Mouse (Mus musculus): ENCODE results near the gene Ntsr2.

Gene Ntsr2

DNA sequence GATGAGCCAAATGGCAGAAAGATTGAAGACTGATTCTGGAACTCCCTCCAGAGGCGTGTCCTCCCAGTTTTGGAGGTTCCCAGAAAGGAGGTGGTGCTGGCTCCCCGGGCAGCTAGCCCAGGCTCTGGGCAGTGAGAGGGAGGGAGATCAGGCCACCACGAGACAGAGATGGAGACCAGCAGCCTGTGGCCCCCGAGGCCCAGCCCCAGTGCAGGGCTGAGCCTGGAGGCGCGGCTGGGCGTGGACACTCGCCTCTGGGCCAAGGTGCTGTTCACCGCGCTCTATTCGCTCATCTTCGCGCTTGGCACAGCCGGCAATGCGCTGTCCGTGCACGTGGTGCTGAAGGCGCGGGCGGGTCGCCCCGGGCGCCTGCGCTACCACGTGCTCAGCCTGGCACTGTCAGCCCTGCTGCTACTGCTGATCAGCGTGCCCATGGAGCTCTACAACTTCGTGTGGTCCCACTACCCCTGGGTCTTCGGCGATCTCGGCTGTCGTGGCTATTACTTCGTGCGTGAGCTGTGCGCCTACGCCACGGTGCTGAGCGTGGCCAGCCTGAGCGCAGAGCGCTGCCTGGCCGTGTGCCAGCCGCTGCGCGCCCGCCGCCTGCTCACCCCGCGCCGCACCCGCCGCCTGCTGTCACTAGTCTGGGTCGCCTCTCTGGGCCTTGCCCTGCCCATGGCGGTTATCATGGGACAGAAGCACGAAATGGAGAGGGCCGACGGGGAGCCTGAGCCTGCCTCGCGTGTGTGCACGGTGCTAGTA lies at the start of gene Ntsr2:
Ntsr2 (plus strand) TSS at position 51 of the 762 bp plus-strand sequence.
- DNase-seq: peak; percentile 15

DNA sequence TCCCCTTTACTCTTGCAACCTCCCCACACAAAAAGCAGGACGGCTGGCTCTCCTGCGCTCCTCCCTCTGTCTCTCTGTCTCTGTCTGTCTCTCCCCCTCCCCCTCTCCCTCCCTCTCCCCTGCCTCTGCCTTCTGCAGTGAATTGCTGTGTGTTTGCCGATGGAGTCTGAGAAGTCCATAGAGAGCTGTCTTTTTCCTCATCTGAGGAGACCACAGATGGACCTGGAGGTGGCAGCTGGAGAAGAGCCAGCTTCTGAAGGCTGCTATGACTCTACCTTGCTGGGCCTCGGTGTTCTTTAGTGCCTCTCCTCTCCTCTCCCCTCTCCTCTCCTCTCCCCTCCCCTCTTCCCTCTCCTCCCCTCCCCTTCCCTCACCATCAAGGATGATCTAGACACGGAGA lies 47.6 kb upstream of the Ntsr2 start:
- DNase-seq: no peak

DNA sequence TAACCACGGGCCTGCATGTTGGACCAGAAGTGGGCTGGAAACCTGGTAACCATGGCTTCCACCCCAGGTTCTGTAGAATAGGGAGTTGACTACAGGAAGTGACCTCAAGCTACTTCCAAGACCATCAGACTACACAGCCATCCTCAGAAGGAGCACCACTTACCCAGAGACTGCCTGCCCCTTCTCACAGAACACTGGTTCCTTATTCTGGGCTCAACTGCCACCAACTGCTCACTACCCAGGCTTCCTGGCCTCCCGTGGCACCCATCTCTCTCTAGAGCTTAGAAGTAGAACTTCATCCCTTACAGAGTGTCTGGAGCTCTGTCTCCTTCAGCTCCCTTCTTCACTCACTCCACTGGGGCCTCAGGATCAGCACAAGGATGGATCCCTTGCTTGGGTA lies 42.2 kb upstream of the Ntsr2 start, which contains the start of gene Lpin1:
Lpin1 (minus strand) TSS at position 31 of the 400 bp plus-strand sequence.
- DNase-seq: no peak

DNA sequence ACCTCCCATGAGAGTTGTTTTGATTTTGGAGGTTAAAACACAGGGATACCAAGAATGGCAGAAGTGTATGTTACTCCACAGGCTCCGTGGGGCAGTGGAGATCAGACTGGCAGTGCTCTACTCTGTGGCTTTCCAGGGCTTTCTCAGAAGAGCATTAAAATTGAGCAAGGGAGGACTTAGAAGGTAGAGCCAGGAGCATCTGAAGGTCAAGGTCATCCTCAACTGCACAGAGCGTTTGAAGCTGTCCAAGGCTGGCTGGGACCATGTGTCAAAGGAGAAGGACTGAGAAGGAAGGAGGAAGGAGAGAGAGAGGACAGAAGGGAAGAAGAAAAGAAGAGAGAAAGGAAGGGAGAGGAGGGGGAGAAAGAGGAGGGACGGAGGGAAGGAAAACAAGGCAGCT lies 38.6 kb upstream of the Ntsr2 start:
- DNase-seq: no peak

DNA sequence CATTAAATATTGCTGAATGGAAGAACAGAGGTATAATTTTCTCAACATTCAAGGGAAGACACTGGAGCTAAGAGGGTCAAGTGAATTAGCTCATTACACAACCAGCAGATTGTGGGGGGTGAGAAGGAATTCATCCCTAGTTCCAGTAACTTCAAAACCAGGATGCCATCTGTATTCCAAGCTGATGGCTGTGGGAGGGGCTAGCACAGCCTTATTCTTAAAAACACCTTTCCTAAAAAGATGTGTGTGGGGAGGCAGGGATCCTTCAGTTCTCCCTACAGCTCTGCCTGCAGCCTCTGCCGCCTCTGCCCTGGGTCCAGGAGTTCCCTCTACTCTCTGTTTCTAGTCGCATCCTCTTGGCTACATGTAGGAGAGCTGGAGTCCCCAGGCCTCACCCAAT lies 37.4 kb upstream of the Ntsr2 start:
- DNase-seq: no peak

DNA sequence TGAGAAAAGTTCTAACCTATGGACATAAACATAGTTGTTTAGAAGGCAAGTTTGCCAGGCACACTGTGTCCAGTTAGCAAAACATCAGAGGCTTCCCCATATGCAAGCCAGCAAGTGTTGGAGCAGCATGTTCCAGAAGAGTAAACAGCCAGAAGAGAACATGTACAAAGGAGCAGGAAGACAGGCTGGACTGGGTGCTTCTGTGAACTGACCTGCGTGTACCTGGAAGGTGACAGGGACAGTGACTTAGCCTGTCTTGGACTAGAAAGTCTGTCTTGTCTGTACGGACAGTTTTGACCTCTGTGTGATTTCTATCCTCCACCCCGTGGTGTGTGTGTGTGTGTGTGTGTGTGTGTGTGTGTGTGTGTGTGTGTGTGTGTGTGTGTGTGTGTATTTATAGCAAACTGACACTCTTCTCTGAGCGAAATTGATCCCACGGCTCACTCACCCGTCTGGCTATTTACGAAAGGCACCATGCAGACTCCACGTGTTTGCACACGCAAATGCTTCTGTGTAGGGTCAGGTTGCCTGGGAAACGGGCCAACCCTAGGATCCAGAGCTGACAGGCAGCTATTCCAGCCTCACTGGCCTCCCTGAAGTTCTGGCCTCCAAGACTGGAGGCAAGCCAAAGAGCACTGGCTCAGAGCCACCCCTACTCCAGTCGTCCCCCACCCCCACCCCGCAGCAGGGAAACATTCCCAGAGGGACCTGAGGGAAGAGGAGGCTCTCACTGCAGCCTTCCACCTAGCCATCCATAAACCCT lies 34.5 kb upstream of the Ntsr2 start:
- peak; percentile 44 for DNase-seq

DNA sequence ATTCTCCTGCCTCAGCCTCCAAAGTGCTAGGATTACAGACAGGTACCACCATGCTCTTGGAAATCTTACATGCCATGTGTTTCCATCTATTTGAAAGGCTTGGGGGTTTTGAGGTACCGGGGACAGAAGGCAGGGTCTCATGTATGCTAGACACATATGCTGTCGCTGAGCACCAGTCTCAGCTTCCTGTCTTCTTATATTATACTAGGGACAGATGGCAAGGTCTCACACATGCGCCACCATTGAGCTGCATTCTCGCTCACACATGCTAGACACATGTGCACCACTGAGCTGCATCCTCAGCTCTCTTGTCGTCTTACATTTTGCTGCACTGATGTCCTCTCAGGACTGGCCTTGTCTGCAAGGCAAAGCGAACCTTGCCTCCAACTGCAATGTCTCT lies 33.7 kb upstream of the Ntsr2 start:
- DNase-seq: no peak

DNA sequence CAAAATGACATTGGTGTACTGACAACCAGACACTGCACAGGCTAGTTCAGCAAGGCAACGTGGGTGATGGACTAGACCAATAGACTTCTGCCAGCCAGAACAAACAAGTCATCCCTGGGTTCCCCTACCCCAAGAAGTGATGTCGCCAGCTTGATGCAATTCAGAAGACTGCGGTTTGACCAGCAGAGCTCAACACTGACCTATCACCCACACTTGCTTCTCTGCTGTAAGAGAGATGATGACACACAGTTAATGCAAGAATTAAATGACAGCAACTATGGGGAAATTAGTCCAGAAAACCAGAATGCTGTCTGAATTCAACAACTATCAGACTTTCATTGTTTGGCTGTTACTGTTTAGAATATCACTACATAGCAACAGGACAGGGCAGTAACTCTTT lies 33.0 kb upstream of the Ntsr2 start:
- DNase-seq: no peak

DNA sequence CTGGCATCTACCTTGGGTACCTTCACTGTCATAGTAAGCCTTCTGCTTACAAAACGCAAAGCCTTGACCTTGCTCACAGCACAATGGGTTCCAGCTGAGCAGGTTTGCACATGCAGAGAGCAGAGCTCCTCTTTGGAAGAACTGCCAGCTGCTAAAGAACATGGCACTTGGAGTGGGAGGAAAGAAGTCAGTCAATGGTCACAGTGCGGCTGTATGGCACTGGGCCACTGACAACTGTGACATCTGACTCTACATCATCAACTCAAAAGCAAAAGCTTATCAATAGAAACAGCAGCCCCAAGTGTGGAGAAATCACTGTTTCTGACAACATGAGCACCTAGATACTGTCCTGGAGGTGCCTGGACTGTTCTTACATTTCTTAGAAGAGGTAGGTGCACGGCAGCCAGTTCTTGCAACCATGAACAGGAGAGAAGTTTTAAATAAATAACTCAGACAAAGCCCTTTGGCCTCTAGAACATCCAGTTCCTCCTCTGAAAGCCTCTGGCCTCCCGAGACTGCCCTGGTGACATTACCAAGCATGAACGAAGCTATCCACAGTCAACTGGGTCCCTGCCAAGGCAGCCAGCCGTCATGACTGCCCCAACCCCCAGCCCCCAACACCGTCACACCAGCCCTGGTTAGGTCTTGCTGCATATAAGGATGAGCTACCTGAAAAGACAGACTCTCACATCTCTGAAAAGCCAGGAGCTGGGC lies 22.9 kb upstream of the Ntsr2 start:
- DNase-seq: no peak

DNA sequence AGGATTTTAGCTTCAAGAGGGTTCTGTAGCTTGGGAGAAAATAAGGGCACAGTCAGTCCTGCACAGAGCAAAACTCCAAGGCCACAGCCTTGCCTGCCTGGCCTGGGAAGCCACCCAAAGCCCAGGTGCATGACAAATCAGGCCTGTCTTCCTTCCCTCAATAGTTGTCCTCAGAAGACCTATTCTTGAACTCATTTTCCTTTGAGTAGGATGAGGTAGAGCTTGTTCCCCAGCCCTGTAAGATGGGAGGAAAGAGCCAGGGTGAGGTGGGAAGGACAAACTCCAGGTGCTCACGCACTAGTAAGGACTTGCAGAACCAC lies 22.4 kb upstream of the Ntsr2 start:
- no peak for DNase-seq

DNA sequence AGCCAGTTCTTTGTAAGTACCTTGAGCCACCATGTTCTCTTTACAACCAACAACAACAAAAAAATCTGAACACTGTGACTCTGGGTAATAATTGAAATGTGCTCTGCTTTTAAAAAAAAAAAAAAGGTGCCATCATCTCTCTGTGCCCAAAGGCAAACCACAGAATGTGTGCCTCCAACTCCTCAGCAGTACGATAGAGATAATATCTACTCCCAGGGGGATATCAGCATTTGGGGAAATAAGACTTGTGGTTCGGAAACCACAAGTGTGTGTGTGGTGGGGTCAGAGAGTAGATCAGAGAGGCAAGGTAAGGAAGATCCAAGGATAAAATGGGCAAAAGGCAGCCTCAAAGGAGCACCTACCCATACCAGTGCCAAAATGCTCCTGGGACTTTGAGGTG lies 21.8 kb upstream of the Ntsr2 start:
- DNase-seq: no peak

DNA sequence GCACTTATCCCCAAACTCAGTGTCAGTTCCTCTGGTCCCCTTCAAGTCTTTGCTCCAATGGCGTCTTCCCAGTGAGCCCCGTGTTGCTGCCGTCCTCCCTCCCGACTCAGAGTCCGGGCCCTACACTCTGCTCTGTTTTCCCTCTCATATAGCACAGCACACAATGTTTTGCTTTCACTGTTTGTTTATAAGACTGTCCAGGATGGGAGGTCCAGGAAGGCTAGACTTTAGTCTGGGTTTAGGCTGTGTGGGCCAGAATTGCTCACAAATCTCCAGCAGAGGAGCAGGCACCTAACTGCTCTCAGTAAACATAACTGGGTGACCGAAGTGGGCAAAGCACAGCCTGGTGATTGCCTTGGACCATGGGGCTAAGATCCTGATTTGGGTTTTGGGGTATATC lies 19.9 kb upstream of the Ntsr2 start:
- DNase-seq: no peak

DNA sequence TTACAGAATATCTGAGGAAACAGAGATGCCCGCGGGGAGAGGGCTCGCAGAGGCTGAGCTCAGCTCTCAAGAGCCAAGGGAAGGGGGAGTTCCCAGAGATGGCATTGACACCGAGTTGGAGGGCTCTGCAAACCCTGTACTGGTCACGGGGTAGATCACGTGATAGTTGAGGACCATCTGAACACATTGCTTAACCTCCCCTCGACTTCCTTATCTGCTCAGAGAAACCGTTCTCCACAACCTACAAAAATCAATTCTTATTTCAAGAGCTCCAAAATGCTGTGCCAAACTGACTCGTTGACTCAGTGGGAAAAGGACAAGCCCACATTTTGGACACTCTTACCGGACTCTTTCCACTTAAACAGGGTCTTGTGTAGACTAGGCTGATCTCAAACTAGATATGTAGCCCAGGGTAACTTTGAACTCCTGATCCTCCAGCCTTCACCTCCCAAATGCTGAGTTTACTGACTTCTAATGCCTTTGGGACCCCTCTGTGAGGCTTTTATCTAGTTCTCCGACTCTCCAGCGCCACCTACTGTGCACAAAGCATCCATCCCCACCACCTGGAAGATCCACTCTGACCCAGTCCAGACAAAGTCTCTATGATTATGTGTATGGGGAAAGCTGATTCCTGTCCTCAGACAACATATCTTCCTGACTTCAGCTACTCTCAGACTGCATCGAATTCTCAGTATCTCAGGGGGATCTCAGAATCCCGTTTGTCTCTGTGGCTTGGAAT lies 18.9 kb upstream of the Ntsr2 start:
- DNase-seq: peak; percentile 26

DNA sequence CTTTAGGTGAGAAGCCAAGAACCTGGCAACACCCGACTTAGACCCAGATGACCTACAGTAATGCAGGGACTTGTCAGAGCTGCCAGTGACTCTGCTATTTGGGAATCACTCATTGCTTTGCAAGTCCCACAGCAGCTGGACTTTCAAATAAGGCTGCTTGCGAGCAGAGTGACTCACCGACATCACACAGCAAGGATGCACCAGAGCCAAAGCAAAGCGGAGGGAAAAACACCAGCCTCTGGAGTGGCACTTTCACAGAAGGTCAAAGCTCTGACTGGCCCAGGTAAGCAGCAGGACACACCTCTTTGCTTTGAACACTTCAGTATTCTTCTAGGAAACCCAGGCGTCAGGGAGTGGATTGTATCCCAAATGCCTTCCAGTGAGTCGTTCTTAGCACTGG lies 17.4 kb upstream of the Ntsr2 start:
- no peak for DNase-seq

DNA sequence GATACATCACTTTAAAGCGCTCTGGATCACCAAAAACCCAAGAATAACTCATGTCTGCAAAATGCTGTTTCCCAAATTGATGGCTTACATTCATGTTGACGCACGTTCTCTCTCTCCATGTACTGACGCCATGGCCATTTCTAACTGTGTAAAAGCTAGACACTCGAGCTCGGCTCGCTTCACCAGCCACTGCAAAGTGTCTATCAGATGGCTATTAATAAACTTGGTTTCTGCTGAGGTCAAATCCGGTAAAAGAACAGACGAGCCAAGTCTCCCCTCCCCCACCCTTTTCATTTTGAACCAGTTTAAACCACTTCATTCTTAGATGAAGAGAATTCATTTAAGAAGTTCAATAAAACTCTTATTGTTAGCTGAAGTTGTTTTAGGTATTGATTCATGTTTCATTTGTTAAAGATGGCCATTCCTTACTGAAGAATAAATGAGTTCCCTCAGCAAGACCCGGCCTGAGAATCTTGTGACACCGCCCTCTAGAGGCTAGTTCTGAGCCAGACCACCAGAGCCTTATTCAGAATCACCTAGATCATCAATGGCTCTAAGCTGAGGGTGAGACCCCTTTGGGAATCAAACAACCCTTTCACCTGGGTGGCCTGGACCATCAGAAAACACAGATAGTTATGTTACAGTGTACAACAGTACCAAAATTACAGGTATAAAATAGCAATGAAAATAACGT lies 14.0 kb upstream of the Ntsr2 start:
- no peak for DNase-seq

DNA sequence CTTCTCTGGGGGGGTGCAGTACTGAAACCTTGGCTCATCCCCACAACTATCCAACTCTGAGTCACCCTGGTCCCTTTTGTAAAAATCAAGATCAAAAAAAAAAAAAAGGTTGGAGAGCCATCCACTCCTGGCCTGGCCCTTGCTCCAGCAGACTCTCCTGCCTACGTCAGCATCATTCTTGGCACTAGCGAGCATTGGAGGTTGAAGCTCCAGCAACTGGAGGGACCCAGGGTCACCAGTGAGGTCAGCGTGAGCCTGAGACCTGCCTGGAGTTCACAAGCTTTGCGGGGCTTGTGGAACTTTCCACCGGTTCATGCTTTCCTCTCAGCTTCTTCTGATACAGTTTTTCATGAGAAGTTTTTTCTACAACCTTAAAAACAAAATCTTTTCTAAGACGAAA lies 13.1 kb upstream of the Ntsr2 start:
- no peak for DNase-seq

DNA sequence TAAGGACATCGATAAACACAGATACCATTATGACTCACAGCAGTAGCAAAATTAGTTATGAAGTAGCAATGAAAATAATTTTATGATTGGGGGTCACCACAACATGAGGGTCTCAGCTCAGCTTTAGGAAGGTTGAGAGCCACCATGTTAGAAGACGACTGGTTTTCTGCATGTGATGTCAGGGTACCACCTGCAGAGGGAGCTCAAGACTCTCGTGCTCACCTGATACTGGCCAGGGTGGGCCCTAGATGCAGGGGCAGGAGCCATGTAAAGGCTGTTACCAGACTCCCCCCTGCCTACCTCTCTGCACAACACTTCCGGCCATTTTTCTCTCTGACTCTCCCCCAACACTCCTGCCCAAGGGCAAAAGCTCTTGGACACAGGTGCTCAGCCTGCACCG lies 11.2 kb upstream of the Ntsr2 start:
- no peak for DNase-seq

DNA sequence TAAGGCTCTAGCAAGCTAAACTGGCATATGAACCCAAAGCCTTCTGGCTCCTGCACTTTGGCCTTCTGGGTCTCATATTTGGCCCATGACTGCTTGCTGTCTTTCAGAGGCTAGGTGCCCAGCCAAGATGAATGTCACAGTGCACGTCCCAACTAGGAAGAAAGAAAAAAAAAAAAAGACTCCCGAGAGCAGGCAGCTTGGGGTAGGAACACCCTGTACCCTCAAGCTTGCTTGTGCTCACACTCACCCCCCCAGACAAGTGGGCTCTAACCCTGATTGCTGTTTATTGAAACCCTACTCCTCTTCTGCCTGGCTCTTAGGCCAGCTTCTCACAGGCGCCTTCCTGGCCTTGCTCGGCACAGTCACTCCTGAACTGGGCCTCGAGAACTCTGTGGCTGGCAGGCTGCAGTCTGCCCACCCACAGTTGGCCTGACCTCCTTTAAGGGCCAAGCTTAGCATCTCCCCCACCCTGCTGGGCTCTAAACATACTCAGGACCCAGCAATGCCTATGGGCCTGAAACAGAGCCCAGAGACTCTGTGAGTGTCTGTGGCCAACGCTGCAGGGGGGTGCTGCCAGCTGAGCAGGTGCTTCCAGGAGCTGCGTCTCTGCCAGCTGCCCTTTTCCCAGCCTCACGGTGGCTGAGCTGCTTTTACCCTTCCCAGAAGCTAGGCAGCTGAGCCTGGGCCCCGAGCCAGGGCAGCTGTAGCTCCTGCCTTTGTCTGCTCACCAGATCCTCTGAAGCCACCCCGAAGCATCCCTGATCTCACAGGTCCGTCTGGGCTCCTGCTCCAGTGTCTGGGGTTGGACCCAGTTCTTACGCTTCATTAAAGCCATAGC lies 9.5 kb upstream of the Ntsr2 start:
- no peak for DNase-seq

DNA sequence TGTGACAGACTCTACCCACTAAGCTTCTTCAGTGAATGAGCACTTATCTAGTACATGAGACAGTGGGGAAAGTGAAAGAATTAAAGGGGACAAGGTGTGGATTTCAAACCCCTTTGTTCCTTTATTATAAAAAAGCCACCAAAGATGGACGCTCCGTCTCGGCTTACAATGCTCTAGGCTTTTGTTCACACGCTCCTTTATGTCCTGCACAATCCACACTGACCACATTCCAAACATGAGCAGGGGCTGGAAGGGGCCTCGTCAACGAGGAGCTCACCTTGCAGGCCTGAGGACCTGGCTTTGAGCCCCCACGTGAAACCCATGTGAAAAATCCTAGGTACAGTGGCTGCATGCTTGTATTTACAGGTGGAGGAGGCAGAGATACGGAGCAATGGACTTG lies 8.5 kb upstream of the Ntsr2 start:
- DNase-seq: no peak

DNA sequence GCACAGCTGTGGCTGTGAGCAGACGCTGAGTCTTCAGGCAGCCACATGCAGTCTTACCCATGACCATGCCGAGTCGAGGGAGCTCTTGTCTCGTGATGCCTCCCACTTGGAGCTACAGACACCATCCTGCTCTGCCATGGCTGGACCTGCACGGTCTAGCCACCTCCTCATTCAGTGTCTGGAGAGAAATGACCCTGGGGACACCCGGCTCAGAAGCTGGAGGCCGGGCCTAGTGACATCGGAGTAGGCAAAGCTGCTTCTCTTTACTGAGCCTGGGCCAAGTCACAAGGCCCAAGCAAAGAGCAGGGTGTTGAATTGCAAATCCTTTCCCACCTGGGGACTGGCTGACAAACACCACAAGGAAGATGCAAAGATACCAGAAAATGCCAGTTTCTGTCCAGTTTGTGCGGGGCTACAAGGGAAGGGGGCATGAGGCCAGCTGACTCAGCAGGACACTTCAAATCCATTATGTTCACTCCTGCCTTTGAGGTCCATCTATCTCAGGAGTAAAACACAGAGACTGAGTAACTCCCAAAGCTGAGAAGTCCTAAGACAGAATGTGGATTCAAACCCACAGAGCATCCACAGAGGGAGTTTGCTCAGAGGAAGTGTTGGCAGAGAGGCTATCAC lies 6.3 kb upstream of the Ntsr2 start:
- DNase-seq: no peak

DNA sequence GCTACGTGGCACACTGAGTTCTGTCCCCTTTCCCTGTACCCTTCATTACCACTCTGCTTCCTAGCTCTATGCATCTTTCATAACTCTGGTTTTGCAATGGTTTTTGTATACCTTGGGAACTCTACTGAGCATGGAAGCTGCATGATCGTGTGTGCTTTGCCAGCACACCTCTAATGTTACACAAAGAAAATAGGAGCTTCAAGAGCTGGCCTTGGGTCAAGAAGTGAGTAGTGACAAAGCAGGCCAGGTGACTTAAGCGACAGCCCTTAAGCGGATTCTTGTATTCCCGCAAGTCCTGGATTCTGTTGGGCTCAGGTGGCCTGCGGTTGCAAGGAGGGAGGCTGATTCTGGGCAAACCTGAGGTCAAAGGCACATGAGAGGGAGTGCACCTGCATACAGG lies 4.9 kb upstream of the Ntsr2 start:
- DNase-seq: no peak

Data from cerebellum, adult 9-10 months (tissue).